9 mouse cellular contexts compared by ENCODE assay signal in genomic region chr5:67842306-67842705, GRCm38 (mm10). TPM values are rescaled to one million over a fixed set of nuclear protein-coding genes. Genes with fewer than 3 reads are reported as not detected.
A peak's percentile ranks its signal among the peaks of the same experiment; 100 is the strongest.
DNase-seq lines count a peak whose midpoint lies in the region; ATAC-seq and TF ChIP-seq lines count a peak whose summit lies in the region.
"Had no signal": no experiment of that assay in that cellular context is flagged by ENCODE, and none has a peak within 500 bp of the region (broad histone marks: within the 10 kb centered on the region; RNA-seq: fewer than 3 reads in every experiment).

No protein-coding gene starts in this region.

- peak overlapping the region; percentile 29 for H3K4me2 ChIP-seq in hindbrain, embryonic 13.5 days
- H3K4me2 ChIP-seq in neural tube, embryonic 12.5 days (replicated peaks): peak overlapping the region; percentile 22; the same call in 1 of the 2 replicates

- H3K36me3 ChIP-seq in heart, adult 2 months (ENCODE audit: control insufficient read depth, insufficient read depth, low read length): no peaks in the 10 kb centered on the region
- 0 out of 2 replicates have a peak, but pooled peaks cover under 1% of the 10 kb centered on the region for H3K36me3 ChIP-seq in hindbrain, embryonic 13.5 days
- H3K36me3 ChIP-seq in neural tube, embryonic 12.5 days: no peaks in the 10 kb centered on the region

- WGBS in heart, adult 2 months: 61% methylated on average over 6 of the region's 6 CpGs
- 12% methylated on average over 6 of the region's 6 CpGs for WGBS in hindbrain, embryonic 13.5 days
- 5% methylated on average over 6 of the region's 6 CpGs for WGBS in neural tube, embryonic 12.5 days

- no peak overlapping the region for H3K27ac ChIP-seq in heart, adult 2 months
- H3K27ac ChIP-seq in hindbrain, embryonic 13.5 days: peak overlapping the region; percentile 74
- H3K27ac ChIP-seq in neural tube, embryonic 12.5 days: peak overlapping the region; percentile 43; the same call in 1 of the 2 replicates

- H3K79me2 ChIP-seq in heart, adult 2 months (replicated peaks; ENCODE audit: control insufficient read depth, insufficient read depth, low read length): peaks cover 1% of the 10 kb centered on the region; the same call in 1 of the 2 replicates

- TF ChIP-seq POLR2A in heart, adult 2 months (IDR thresholded peaks at IDR 0.05; ENCODE audit: insufficient read depth, low read depth, low read length): no peak

- H3K4me3 ChIP-seq in heart, adult 2 months: no peak overlapping the region
- H3K4me3 ChIP-seq in hindbrain, embryonic 13.5 days: no peak overlapping the region; the same call in 1 of the 2 replicates
- H3K4me3 ChIP-seq in neural tube, embryonic 12.5 days: no peak overlapping the region

- no peaks in the 10 kb centered on the region for H3K27me3 ChIP-seq in heart, adult 2 months (ENCODE audit: control insufficient read depth, insufficient read depth, low read length)
- H3K27me3 ChIP-seq in hindbrain, embryonic 13.5 days: no peaks in the 10 kb centered on the region
- no peaks in the 10 kb centered on the region for H3K27me3 ChIP-seq in neural tube, embryonic 12.5 days (replicated peaks)

- peak; percentile 88 for DNase-seq in heart, adult 11 months
- DNase-seq in heart, adult 2 months: no peak
- DNase-seq in ZHBTc4 (ENCODE audit: low read depth, low spot score): peak; percentile 72
- no peak for DNase-seq in kidney, adult 18-20 months
- DNase-seq in left cerebral cortex, adult 18-20 months (ENCODE audit: low spot score in 2 of 2): no peak
- DNase-seq in gastrocnemius, postnatal 25 days: no peak
- DNase-seq: liver, postnatal 0 days had no signal

- TF ChIP-seq CTCF in heart, adult 2 months (IDR thresholded peaks at IDR 0.05): no peak

- H3K4me1 ChIP-seq in heart, adult 2 months (ENCODE audit: control insufficient read depth, insufficient read depth, low read length): peaks cover 6% of the 10 kb centered on the region
- peaks cover 55% of the 10 kb centered on the region for H3K4me1 ChIP-seq in hindbrain, embryonic 13.5 days (replicated peaks)
- peaks cover 51% of the 10 kb centered on the region for H3K4me1 ChIP-seq in neural tube, embryonic 12.5 days

- no peak for TF ChIP-seq EP300 in heart, adult 2 months (IDR thresholded peaks at IDR 0.05; ENCODE audit: insufficient read depth, low read depth, low read length)

- H3K9me3 ChIP-seq in hindbrain, embryonic 13.5 days: no peaks in the 10 kb centered on the region
- H3K9me3 ChIP-seq in neural tube, embryonic 12.5 days: no peaks in the 10 kb centered on the region

- H3K9ac ChIP-seq in heart, adult 2 months (ENCODE audit: low read depth, low read length): no peak overlapping the region
- no peak overlapping the region for H3K9ac ChIP-seq in hindbrain, embryonic 13.5 days
- H3K9ac ChIP-seq in neural tube, embryonic 12.5 days: no peak overlapping the region
- H3K9ac ChIP-seq: liver, postnatal 0 days had no signal

- ATAC-seq in hindbrain, embryonic 13.5 days (ENCODE audit: low FRiP score): peak; percentile 15; the same call in 1 of the 2 replicates
- peak; percentile 65 for ATAC-seq in neural tube, embryonic 12.5 days (ENCODE audit: low FRiP score, low read depth)
- ATAC-seq: liver, postnatal 0 days had no signal

- intact Hi-C loops in heart, adult 2 months (cut with DNase I): no loop called here

RNA-seq across cellular contexts. Expression of gene Atp8a1, which starts 4.9 kb away (rescaled TPM):
- 10 to 100 TPM; 21.8 to 21.9 TPM for total RNA-seq in heart, adult 2 months (2021)
- 8.8 and 15.3 TPM in 2 replicates for polyA plus RNA-seq in heart, adult 2 months (2012; rRNA removed)
- 43.8 and 44.7 TPM in 2 replicates for polyA plus RNA-seq in hindbrain, embryonic 13.5 days (2015; fragmentation: Nextera tagmentation; extraction: Ambion mirVana)
- polyA plus RNA-seq in neural tube, embryonic 12.5 days (2016; fragmentation: Nextera tagmentation; extraction: Ambion mirVana): 34.7 and 35.7 TPM in 2 replicates
- 100 to 1,000 TPM; 169 to 192 TPM for total RNA-seq in left cerebral cortex, adult 18-20 months (2021)
- total RNA-seq in gastrocnemius, postnatal 25 days (2021): 10 to 100 TPM; 39.3 to 44.9 TPM

Comparison
In these comparisons a context has a peak if more than half of its experiments do, and no peak if none do; other contexts are left out.
1. DNase-seq: peak in heart, adult 11 months (single experiment) and ZHBTc4 (single experiment); none in heart, adult 2 months (0 of 2), kidney, adult 18-20 months (single experiment), left cerebral cortex, adult 18-20 months (0 of 2) and gastrocnemius, postnatal 25 days (single experiment).